Mouse (Mus musculus) heart, embryonic 15.5 days (tissue): ENCODE measurements at regions not wholly inside any gene's neighbourhood (a gene's known extent, or its start where the extent isn't known, plus 50 kb on each side); places are given as distances from the start of the nearest gene placed in this dataset.

Experiments used
- ATAC-seq: fragments of 200-750 bp; cut with Nextera tagmentation; replicated peaks from 2 replicates; pipeline ENCODE4 v1.8.0; 2017; ENCODE audit warnings: low read depth, moderate TSS enrichment; ENCODE audit not compliant: insufficient number of reproducible peaks, insufficient read depth, low FRiP score
- H3K27ac ChIP-seq: fragments of 300-500 bp; sonication (generic); 2 replicates; pipeline ENCODE4 v1.5.1; 2015; ENCODE audit warnings: mild to moderate bottlenecking, inconsistent platforms
- H3K27me3 ChIP-seq: fragments of 300-500 bp; sonication (generic); 2 replicates; pipeline ENCODE4 v1.6.1; 2015; ENCODE audit warnings: inconsistent platforms
- H3K36me3 ChIP-seq: fragments of 300-500 bp; sonication (generic); 2 replicates; pipeline ENCODE4 v1.6.1; 2015; ENCODE audit warnings: mild to moderate bottlenecking, inconsistent platforms
- H3K4me1 ChIP-seq: fragments of 300-500 bp; sonication (generic); replicated peaks from 2 replicates; pipeline ENCODE4 v1.6.1; 2015; ENCODE audit warnings: inconsistent platforms
- H3K4me2 ChIP-seq: fragments of 300-500 bp; sonication (generic); 2 replicates; pipeline ENCODE4 v1.6.1; 2015; ENCODE audit warnings: inconsistent platforms, mild to moderate bottlenecking, moderate library complexity
- H3K4me3 ChIP-seq: fragments of 300-500 bp; sonication (generic); 2 replicates; pipeline ENCODE4 v1.5.1; 2015; ENCODE audit warnings: mild to moderate bottlenecking, inconsistent platforms
- H3K9ac ChIP-seq: fragments of 300-500 bp; sonication (generic); 2 replicates; pipeline ENCODE4 v1.6.1; 2015; ENCODE audit warnings: mild to moderate bottlenecking, inconsistent platforms
- H3K9me3 ChIP-seq: fragments of 300-500 bp; sonication (generic); replicated peaks from 2 replicates; pipeline ENCODE4 v1.6.1; 2016; ENCODE audit warnings: inconsistent platforms
- WGBS: fragments of 180-500 bp; shearing (Covaris S2); methylation state at CpG from one replicate; pipeline ENCODE4 v1.1.7; 2015; ENCODE audit warnings: mixed read lengths; 5-methylcytosine and 5-hydroxymethylcytosine counted together

DNA sequence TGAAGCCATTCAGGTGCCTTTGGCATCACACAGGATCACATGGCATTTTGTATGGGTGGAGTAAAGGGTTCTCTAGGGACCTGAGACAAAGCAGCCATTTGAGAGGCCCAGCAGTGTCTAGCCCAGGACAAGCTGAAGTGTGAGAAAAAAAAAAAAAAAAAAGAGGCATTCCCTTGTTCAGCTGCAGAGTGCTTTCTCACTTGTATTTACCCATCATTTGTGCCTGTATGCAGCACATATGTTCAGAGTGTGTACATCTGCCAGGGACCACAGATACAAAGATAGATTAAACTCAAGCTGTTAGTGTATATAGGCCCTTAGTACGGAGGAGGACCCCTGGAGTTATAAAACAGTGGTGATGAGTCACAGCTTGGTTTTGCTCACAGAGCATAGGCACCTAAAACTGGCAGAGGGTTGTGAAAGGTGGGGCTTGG is 159.4 kb upstream of the Arrdc4 start:
- no peaks in the 10 kb centered on the region for H3K4me1 ChIP-seq
- no peaks in the 10 kb centered on the region for H3K36me3 ChIP-seq
- H3K4me3 ChIP-seq, result no peak overlapping the region
- H3K27me3 ChIP-seq, result no peaks in the 10 kb centered on the region
- no peaks in the 10 kb centered on the region for H3K9me3 ChIP-seq
- no peak overlapping the region for H3K27ac ChIP-seq
- H3K9ac ChIP-seq, result no peak overlapping the region
- no peak for ATAC-seq
- 59% methylated on average over 1 of the region's 1 CpGs for WGBS
- H3K4me2 ChIP-seq, result no peak overlapping the region

DNA sequence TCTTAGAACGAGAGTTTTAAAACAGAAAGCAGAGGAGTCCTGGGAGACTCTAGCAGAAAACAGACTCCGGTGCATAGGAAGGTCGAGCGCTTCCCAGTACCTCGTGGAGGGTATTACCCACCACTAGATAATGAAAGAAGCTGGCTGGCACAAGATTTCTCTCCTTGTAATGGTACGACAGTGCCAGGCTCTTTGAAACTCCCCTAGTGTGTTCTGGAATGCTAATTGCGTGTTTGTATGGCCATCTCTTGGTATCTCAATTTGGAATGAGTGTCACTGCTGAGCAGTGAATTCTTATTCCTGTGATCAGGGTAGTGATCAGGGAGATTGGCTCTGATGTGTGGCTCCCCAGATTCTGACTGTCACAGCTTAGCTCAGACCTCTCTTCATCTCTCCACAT is 158.8 kb upstream of the Arrdc4 start:
- no peak overlapping the region for H3K4me3 ChIP-seq
- no peaks in the 10 kb centered on the region for H3K27me3 ChIP-seq
- no peaks in the 10 kb centered on the region for H3K4me1 ChIP-seq
- no peaks in the 10 kb centered on the region for H3K36me3 ChIP-seq
- no peak overlapping the region for H3K4me2 ChIP-seq
- no peak overlapping the region for H3K27ac ChIP-seq
- ATAC-seq, result no peak
- no peak overlapping the region for H3K9ac ChIP-seq
- no peaks in the 10 kb centered on the region for H3K9me3 ChIP-seq
- 79% methylated on average over 7 of the region's 7 CpGs for WGBS

DNA sequence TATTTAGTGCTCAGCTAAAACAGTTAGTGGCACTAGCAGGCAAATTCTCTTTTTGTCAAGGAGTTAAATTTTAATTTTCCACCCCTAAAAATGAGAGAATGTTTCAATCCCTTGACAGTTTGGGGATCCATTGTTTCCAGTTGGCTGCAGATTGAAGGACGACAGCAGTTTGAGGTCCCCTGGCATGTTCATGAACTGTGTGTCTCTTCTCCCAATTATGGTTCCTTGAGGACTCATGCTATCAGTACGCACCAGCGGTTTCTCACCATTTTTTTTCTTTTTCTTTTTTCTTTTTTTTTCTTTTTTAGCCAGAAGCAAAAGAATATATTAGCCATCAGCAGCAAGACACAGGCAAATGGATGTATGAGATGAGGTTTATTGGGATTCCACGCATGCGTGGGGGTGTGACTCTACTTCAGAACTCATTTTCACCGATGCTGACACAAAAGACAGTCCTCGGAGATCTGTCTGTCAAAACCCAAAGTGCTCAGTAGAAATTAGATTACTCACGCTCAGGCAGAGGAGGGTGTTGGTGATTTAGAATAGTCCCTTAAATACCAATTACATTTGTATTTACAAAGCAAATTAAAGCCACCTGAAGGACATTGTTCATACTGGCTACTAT is 157.8 kb upstream of the Arrdc4 start:
- no peak overlapping the region for H3K9ac ChIP-seq
- H3K9me3 ChIP-seq, result no peaks in the 10 kb centered on the region
- no peaks in the 10 kb centered on the region for H3K36me3 ChIP-seq
- 78% methylated on average over 8 of the region's 8 CpGs for WGBS
- H3K4me3 ChIP-seq, result no peak overlapping the region
- H3K4me2 ChIP-seq, result no peak overlapping the region
- no peaks in the 10 kb centered on the region for H3K4me1 ChIP-seq
- no peaks in the 10 kb centered on the region for H3K27me3 ChIP-seq
- no peak for ATAC-seq
- no peak overlapping the region for H3K27ac ChIP-seq

DNA sequence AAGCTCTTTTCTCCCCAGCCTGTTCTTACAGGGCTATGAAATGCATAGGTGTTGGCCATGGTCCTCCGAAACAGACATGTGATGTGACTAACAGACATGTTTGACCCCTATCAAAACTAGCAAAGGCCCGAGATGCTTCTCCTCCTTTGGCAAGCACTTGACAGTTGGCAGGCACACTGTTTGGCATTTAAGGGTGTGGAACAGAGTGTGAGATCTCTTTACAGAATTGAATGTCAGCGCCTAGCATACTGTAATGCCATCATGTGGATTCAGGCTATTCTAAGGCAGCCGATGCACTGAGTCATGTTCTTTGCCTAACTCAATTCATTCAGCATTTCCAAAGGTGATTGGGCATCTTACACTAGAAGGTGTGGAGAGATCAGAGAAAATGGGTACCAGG is 156.8 kb upstream of the Arrdc4 start:
- Histone ChIP-seq H3K9ac (no peak overlapping the region), H3K27ac (no peak overlapping the region), H3K4me2 (no peak overlapping the region), H3K36me3 (no peaks in the 10 kb centered on the region), H3K4me3 (no peak overlapping the region), H3K4me1 (no peaks in the 10 kb centered on the region), H3K9me3 (no peaks in the 10 kb centered on the region), H3K27me3 (no peaks in the 10 kb centered on the region)
- WGBS, result 63% methylated on average over 4 of the region's 4 CpGs
- ATAC-seq, result no peak

DNA sequence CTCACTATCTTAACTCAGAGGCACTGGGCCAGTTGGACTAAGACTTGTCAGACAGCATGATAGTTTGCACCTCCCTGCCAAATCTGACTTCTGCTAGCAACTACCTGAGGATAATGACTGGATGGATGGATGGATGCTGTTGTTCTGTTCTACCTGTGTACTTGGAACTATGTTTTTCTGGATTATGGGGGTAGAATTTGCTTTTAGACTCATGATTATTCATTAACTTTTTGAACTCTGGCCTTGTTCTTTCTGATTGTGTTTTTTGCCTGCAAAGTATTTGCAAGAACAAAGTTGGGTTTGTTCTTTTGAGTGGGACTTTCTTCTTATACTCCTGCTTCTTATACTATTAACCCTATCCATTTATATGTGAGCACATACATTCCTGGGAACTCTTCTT is 137.1 kb upstream of the Arrdc4 start:
- Histone ChIP-seq H3K27ac (no peak overlapping the region), H3K36me3 (no peaks in the 10 kb centered on the region), H3K4me3 (no peak overlapping the region), H3K4me2 (no peak overlapping the region), H3K27me3 (no peaks in the 10 kb centered on the region), H3K4me1 (no peaks in the 10 kb centered on the region), H3K9ac (no peak overlapping the region), H3K9me3 (no peaks in the 10 kb centered on the region)
- ATAC-seq, result no peak

DNA sequence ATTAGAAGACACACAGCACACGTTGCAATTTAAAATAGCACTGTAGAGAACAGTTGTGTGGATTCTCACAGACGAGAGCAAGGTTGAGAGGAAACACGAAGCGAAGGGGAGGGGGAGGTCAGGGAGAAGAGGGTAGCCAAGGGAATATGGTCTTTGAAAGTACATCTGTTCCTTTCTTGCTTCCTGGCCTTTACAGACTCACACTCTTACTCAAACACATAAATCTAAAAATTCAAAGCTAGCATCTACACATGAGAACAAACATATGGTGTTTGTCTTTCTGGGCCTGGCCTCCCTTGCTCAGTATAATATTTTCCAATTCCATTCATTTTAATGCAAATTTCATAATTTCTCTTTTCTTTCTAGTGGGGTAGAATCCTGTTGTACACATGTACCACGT is 124.0 kb upstream of the Arrdc4 start:
- H3K9ac ChIP-seq, result no peak overlapping the region
- H3K36me3 ChIP-seq, result no peaks in the 10 kb centered on the region
- H3K27me3 ChIP-seq, result no peaks in the 10 kb centered on the region
- no peaks in the 10 kb centered on the region for H3K9me3 ChIP-seq
- no peak overlapping the region for H3K4me3 ChIP-seq
- no peak for ATAC-seq
- no peaks in the 10 kb centered on the region for H3K4me1 ChIP-seq
- WGBS, result 50% methylated on average over 5 of the region's 5 CpGs
- no peak overlapping the region for H3K27ac ChIP-seq
- H3K4me2 ChIP-seq, result no peak overlapping the region

DNA sequence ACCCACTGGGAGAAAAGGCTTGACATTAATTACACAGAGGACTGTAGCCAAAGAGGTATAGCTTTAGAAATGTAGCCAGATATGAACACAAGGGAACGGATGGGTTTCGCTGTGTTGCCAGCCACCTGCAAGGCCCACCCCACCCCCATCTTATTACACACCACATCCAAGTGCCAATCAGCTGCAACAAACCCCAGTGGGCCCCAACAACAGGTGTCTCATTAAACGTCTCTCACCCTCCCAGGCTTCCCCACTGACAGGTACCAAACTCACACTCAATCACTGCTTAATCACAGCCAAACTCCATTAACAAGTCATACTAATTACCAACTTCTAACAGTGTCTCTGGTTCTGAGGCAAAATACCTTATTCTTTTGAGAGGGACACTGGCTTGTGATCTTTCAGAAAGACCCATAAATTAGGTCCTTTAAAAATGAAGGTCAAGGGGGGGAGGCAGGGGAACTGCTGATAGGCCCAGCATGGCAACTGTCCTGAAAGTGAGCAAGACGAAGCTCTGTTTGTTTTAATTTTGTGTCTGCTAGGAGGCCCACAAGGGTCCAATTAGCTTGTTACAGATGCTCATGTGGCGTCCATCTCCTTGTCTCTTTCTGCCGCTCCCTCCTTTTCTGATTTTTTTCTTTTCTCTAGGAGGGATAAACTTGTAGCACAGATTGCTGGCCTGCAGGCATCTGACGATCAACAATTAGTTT is 115.4 kb upstream of the Arrdc4 start:
- Histone ChIP-seq H3K27ac (no peak overlapping the region), H3K27me3 (no peaks in the 10 kb centered on the region), H3K9ac (no peak overlapping the region), H3K9me3 (no peaks in the 10 kb centered on the region), H3K4me2 (no peak overlapping the region), H3K4me1 (no peaks in the 10 kb centered on the region), H3K36me3 (no peaks in the 10 kb centered on the region), H3K4me3 (no peak overlapping the region)
- WGBS, result 62% methylated on average over 7 of the region's 7 CpGs
- no peak for ATAC-seq

DNA sequence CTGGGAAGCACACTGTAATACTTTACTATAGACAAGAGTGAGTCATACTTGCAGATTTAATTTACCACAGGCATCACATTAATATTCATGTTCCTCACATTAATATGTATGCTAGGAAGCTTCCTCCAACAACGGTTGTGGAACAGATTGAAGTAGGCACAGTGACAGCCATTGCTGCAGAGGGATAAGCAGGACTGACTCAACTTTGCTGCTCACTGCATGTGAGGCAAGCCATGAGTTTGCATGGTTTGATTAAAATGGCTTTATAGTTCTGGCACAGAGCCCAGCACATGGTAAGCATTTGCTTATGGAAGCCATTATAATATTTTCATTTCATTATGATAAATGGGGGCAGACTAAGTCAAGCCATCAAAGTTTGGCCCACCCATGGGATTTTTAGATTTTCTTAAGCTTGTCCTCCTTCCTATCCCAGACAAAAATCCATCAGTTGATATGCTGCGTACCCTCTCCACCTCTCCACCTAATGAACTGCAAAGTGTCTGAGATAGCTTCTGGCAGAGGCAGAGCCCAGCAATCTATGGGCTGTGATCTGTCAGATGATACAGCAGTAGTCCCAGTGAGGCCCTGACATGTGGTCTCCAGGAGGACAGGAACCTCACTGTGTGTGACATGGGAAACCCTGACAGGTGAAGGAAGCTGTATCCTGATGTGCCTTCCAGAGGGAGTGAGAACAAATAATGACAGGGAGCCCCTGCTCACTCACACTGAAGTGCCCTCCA is 109.6 kb upstream of the Arrdc4 start:
- no peaks in the 10 kb centered on the region for H3K27me3 ChIP-seq
- no peak overlapping the region for H3K27ac ChIP-seq
- no peak overlapping the region for H3K4me2 ChIP-seq
- H3K4me1 ChIP-seq, result no peaks in the 10 kb centered on the region
- no peak overlapping the region for H3K4me3 ChIP-seq
- no peaks in the 10 kb centered on the region for H3K9me3 ChIP-seq
- 43% methylated on average over 2 of the region's 2 CpGs for WGBS
- ATAC-seq, result no peak
- no peak overlapping the region for H3K9ac ChIP-seq
- no peaks in the 10 kb centered on the region for H3K36me3 ChIP-seq

DNA sequence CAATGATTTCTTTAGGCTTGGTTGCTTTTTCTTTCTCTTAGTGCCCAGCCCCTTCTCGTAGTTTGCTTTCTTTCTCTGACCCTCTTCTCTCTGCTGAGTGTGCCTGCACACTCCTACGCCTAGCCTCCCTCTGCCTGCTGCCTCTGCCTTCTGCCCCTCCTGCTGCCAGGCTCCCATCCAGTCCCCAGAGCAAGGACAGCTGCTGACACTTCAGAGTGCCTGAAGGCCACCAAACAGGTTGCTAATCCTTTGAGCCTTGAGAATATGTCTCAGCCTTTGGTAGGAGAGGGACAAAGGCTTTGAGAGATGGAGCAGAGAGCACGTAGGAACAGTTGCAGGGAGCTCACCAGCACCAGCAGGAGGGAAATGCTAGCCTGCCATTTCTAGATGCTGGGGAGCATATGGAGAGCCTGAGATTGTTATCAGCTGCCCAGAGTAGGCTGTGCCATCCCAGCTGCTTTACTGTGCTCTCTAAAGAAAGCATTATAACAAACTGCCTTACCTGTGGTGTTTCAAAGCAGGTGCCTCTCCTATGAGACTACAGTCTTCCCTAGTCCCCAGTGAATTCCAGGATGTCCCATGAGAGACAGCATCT is 103.0 kb upstream of the Arrdc4 start:
- no peak for ATAC-seq

DNA sequence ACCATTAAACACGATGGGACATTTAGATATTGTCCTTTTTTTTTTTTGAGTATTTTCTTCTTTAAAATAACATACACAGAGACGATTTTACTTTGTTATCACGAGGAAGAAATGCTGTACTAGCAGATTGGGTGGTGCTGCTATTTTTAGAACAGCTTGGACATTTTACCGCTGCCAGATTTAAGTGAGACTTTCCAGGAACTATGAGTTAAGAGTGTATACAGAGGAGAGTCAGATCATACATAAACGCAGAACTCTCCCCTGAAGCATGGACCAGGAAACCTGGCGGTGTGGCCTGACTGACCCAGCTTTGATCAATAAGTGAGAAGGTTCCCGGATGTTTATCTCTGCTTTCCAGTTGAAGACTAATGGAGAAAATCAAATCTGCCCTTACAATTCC is 95.6 kb upstream of the Arrdc4 start:
- Histone ChIP-seq H3K4me1 (peaks cover 14% of the 10 kb centered on the region), H3K4me3 (no peak overlapping the region), H3K9ac (no peak overlapping the region), H3K36me3 (no peaks in the 10 kb centered on the region), H3K9me3 (no peaks in the 10 kb centered on the region), H3K27me3 (no peaks in the 10 kb centered on the region), H3K4me2 (peak overlapping the region; percentile 38; the same call in 1 of the 2 replicates), H3K27ac (peak overlapping the region; percentile 62)
- 15% methylated on average over 7 of the region's 7 CpGs for WGBS
- ATAC-seq, result no peak

More for the DNA sequence above, 103.0 kb upstream of the Arrdc4 start:
- Histone ChIP-seq H3K9ac (no peak overlapping the region), H3K4me2 (no peak overlapping the region), H3K4me1 (no peaks in the 10 kb centered on the region), H3K27me3 (no peaks in the 10 kb centered on the region), H3K27ac (no peak overlapping the region), H3K4me3 (no peak overlapping the region), H3K36me3 (no peaks in the 10 kb centered on the region), H3K9me3 (no peaks in the 10 kb centered on the region)
- whole genome bisulfite sequencing, result 46% methylated on average over 3 of the region's 3 CpGs

DNA sequence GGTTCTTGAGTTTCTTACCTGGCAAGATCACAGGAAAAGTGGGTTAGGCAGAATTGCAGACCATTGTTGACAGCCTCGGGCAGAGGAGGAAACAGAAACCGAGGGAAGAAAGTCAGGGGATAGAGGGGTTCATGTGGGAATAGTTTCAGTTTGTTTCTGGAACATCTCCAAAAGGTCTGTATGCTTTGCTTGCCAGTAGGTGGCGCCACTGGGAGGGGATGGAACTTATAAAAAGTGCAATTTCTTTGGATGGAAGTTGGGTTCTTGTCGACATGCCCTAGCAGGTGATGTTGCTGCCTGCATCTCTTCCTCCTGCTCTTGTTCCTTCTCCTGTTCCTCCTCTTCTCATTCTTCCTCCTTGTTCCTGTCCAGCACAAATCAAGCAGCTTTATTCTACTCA is 94.3 kb upstream of the Arrdc4 start:
- WGBS, result 37% methylated on average over 4 of the region's 4 CpGs

More for the DNA sequence above, 94.3 kb upstream of the Arrdc4 start:
- Histone ChIP-seq H3K4me1 (peaks cover 14% of the 10 kb centered on the region), H3K9me3 (no peaks in the 10 kb centered on the region), H3K9ac (no peak overlapping the region), H3K36me3 (no peaks in the 10 kb centered on the region), H3K4me3 (no peak overlapping the region), H3K27me3 (no peaks in the 10 kb centered on the region), H3K4me2 (no peak overlapping the region), H3K27ac (no peak overlapping the region)
- ATAC-seq, result no peak
